Mouse (Mus musculus): ENCODE data around the gene Ehmt1.
"Not testable (repeated sequence)": the region's sequence is repeated elsewhere in the genome, so short reads cannot be mapped to it uniquely, and the experiment has no call there.

Ehmt1 gene

GRCm38 (mm10) chr2:24918930-24919838, at the start of gene Ehmt1:
Gene Ehmt1 (minus strand): TSS chr2:24919614.
- peak; percentile 89 for DNase-seq (ENCODE audit: extremely low spot score)

- DNase-seq (ENCODE audit: extremely low spot score): peak; percentile 89
These were observed 43.0 kb upstream of the Ehmt1 start, which contains the start of gene Dph7 for GRCm38 (mm10) chr2:24962304-24963000. Gene Dph7 (plus strand): TSS chr2:24962400.

- DNase-seq (ENCODE audit: extremely low spot score): peak; percentile 45
These were observed 41.5 kb upstream of the Ehmt1 start for GRCm38 (mm10) chr2:24960910-24961309.

GRCm38 (mm10) chr2:24952537-24953055, 33.2 kb upstream of the Ehmt1 start:
- no peak for DNase-seq (ENCODE audit: extremely low spot score)

- peak; percentile 32 for DNase-seq (ENCODE audit: extremely low spot score)
These were observed 30.7 kb upstream of the Ehmt1 start for GRCm38 (mm10) chr2:24950189-24950535.

GRCm38 (mm10) chr2:24949421-24950188, 30.2 kb upstream of the Ehmt1 start, which contains the start of gene Zmynd19:
Gene Zmynd19 (plus strand): TSS chr2:24949792.
- DNase-seq (ENCODE audit: extremely low spot score): peak; percentile 97

- DNase-seq (ENCODE audit: extremely low spot score): not testable (repeated sequence)
These were observed 24.9 kb upstream of the Ehmt1 start for GRCm38 (mm10) chr2:24944304-24944703.

- no peak for DNase-seq (ENCODE audit: extremely low spot score)
These were observed 22.7 kb upstream of the Ehmt1 start for GRCm38 (mm10) chr2:24942092-24942491.

- peak; percentile 95 for DNase-seq (ENCODE audit: extremely low spot score)
These were observed 15.8 kb upstream of the Ehmt1 start, which contains the start of gene Arrdc1 for GRCm38 (mm10) chr2:24935057-24935796. Gene Arrdc1 (minus strand): TSS chr2:24935252.

- DNase-seq (ENCODE audit: extremely low spot score): no peak
These were observed 15.1 kb upstream of the Ehmt1 start for GRCm38 (mm10) chr2:24934441-24934963.

GRCm38 (mm10) chr2:24929593-24929992, 10.2 kb upstream of the Ehmt1 start:
- no peak for DNase-seq (ENCODE audit: extremely low spot score)

GRCm38 (mm10) chr2:24929119-24929518, 9.7 kb upstream of the Ehmt1 start:
- DNase-seq (ENCODE audit: extremely low spot score): no peak

- DNase-seq (ENCODE audit: extremely low spot score): no peak
These were observed 8.5 kb upstream of the Ehmt1 start for GRCm38 (mm10) chr2:24927810-24928479.

GRCm38 (mm10) chr2:24926965-24927358, 7.5 kb upstream of the Ehmt1 start:
- no peak for DNase-seq (ENCODE audit: extremely low spot score)

- no peak for DNase-seq (ENCODE audit: extremely low spot score)
These were observed 7.0 kb upstream of the Ehmt1 start for GRCm38 (mm10) chr2:24926345-24926964.

GRCm38 (mm10) chr2:24925284-24925683, 5.9 kb upstream of the Ehmt1 start:
- no peak for DNase-seq (ENCODE audit: extremely low spot score)

GRCm38 (mm10) chr2:24923561-24923960, 4.1 kb upstream of the Ehmt1 start:
- DNase-seq (ENCODE audit: extremely low spot score): no peak

- no peak for DNase-seq (ENCODE audit: extremely low spot score)
These were observed 393 bp upstream of the Ehmt1 start for GRCm38 (mm10) chr2:24919839-24920175.

- DNase-seq (ENCODE audit: extremely low spot score): no peak
These were observed 4.7 kb downstream of the Ehmt1 start for GRCm38 (mm10) chr2:24914762-24915161.

GRCm38 (mm10) chr2:24912589-24912988, 6.8 kb downstream of the Ehmt1 start:
- DNase-seq (ENCODE audit: extremely low spot score): no peak

All from embryo, embryonic 9.5 days (tissue).